Mouse (Mus musculus) lung, adult 2 months (tissue): ENCODE measurements around the gene Cyp2s1.

ENCODE experiments used
- CTCF ChIP-seq: fragments of 200-500 bp; IDR thresholded peaks from 2 replicates; pipeline ENCODE4 v1.5.1; 2011; ENCODE audit warnings: mild to moderate bottlenecking, low read length, control low read depth; ENCODE audit not compliant: insufficient read depth
- POLR2A ChIP-seq: fragments of 200-500 bp; IDR thresholded peaks from 2 replicates; pipeline ENCODE4 v1.6.1; 2011; ENCODE audit warnings: low read depth, mild to moderate bottlenecking, control low read depth, low read length, borderline replicate concordance; ENCODE audit errors: extremely low read depth

- TF ChIP-seq CTCF = no peak
- no peak for TF ChIP-seq POLR2A
These were observed 4.5 kb downstream of the Cyp2s1 start for GRCm38 (mm10) chr7:25812195-25812594.
